Mouse (Mus musculus): ENCODE measurements around the gene Mgat4e. TPM values are rescaled to one million over a fixed set of nuclear protein-coding genes. Genes with fewer than 3 reads are reported as not detected.

The Mgat4e gene
- total and polyA plus RNA-seq, 3 experiments: 0.08 to 0.17 TPM; not detected in 1

DNA sequence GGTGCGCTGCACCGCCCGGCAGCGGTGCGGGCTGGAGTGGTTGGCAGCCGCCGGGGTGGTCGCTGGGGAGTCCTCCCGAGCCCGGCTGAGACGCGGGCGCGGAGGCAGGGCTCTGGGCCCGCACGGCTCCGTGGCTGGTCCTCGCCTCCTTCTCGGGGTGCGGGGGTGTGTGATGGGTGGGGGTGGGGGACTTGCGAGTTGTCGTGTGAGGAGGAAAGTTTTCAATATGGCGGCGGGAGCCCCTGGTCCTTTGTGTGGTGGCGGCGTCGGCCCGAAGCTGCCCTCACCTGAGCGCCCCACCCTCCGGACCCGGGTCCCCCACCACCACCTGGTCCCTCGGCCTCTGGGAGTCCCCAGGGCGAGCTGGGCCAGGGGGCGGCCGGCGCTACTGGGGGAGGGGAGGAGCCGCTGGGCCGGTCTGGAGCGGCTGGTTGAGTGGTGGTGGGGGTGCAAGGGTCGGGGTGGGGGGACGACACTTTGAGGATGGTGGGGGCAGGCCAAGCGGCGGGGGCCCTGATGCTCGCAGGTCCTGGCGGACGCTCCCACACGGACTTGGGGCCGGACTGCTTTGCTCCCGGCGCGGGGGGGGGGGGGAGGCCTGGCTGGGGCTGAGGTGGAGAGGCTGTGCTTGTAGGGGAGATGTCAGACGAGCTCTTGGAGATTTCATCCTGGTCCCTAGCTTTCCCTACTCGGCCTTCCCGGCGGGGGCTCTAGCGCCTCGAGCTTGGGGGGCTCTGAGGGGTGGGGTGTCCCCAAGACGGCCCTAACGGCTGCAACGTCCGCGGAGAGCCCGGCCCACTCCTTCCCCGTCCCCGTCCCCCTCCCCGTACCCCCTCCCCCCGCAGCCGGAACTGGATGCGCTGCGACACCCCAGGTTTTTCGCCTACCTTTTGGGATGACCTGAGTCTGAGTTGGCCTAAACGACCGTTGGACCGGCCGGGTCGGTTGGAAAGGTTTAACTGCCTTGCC is 11.6 kb upstream of the Mgat4e start:
- Histone ChIP-seq H3K4me3 (ENCODE audit: control insufficient read depth in 1 of 2, insufficient read depth in 1 of 2, low read depth in 2 of 2, low read length in 2 of 2) (peak overlapping the region; percentile 71 to 79), H3K4me1 (ENCODE audit: control insufficient read depth in 1 of 2, insufficient read depth in 2 of 2, low read length in 2 of 2) (peaks cover 9 to 26% of the 10 kb centered on the region in 2 experiments), H3K9ac (ENCODE audit: control insufficient read depth, low read depth, low read length, poor library complexity, severe bottlenecking) (peak overlapping the region; percentile 94), H3K27me3 (ENCODE audit: control insufficient read depth in 1 of 2, insufficient read depth in 2 of 2, low read length in 2 of 2) (no peaks in the 10 kb centered on the region), H3K9me3 (replicated peaks; ENCODE audit: insufficient read depth, low read length) (no peaks in the 10 kb centered on the region), H3K79me2 (ENCODE audit: control insufficient read depth, insufficient read depth, low read length, poor library complexity) (peaks cover 58% of the 10 kb centered on the region), H3K27ac (ENCODE audit: control insufficient read depth, low read depth, low read length) (peak overlapping the region; percentile 100), H3K36me3 (ENCODE audit: control insufficient read depth in 1 of 2, insufficient read depth in 2 of 2, low read length in 2 of 2) (peaks cover 1 to 28% of the 10 kb centered on the region in 2 experiments; a peak in 3 of 4 replicates)
- TF ChIP-seq ELF1 (IDR thresholded peaks at IDR 0.05; ENCODE audit: low read depth, low read length): 0 out of 2 replicates have a peak, but pooled peaks have one; percentile 10
- no peak for TF ChIP-seq RAD21 (IDR thresholded peaks at IDR 0.05; ENCODE audit: low read depth, low read length)
- TF ChIP-seq BHLHE40 (IDR thresholded peaks at IDR 0.05; ENCODE audit: borderline replicate concordance, low read depth, low read length): 0 out of 2 replicates have a peak, but pooled peaks have one; percentile 1
- TF ChIP-seq POLR2A (IDR thresholded peaks at IDR 0.05; ENCODE audit: control insufficient read depth in 1 of 2, insufficient read depth in 1 of 2, low read depth in 1 of 2, low read length in 2 of 2, poor library complexity in 1 of 2): peak in 1 of 2 experiments; percentile 30; a peak in 1 of 4 replicates
- TF ChIP-seq HCFC1 (IDR thresholded peaks at IDR 0.05; ENCODE audit: low read depth, low read length): peak; percentile 18; the same call in 1 of the 2 replicates
- TF ChIP-seq EP300 (IDR thresholded peaks at IDR 0.05; ENCODE audit: low read depth in 1 of 2, low read length in 2 of 2): peak in 1 of 2 experiments; percentile 41; a peak in 2 of 4 replicates
- peak; percentile 89 for TF ChIP-seq MYB (IDR thresholded peaks at IDR 0.05; ENCODE audit: low read depth, low read length)
- TF ChIP-seq MXI1 (IDR thresholded peaks at IDR 0.05; ENCODE audit: low read depth, low read length): no peak
- DNase-seq (ENCODE audit: low read depth, low spot score): peak; percentile 74

DNA sequence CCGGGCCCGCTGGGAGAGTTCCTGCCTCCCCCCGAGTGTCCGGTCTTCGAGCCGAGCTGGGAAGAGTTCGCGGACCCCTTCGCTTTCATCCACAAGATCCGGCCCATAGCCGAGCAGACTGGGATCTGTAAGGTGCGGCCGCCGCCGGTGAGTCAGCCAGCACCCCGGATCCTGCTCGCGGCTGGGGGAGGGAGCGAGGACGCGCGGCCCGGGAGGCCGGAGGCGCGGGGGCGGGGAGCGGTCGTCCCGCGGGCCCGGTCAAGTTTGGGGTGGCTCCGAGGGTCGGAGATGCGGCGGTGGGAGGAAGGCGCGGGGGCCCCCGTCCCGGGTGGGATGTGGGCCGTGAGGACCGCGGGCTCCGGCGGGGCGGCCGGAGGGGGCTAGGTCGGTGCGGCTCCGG is 10.9 kb upstream of the Mgat4e start:
- DNase-seq (ENCODE audit: low read depth, low spot score): peak; percentile 49
- TF ChIP-seq ZMIZ1 (IDR thresholded peaks at IDR 0.05; ENCODE audit: low read depth, low read length) (no peak), GATA1 (IDR thresholded peaks at IDR 0.05; ENCODE audit: low read depth, low read length) (no peak), MYB (IDR thresholded peaks at IDR 0.05; ENCODE audit: low read depth, low read length) (peak; percentile 1; the same call in 1 of the 2 replicates), KAT2A (conservative IDR thresholded peaks at IDR 0.05; ENCODE audit: low read depth, low read length) (no peak), ZKSCAN1 (IDR thresholded peaks at IDR 0.05; ENCODE audit: low read depth, low read length) (no peak), EP300 (IDR thresholded peaks at IDR 0.05; ENCODE audit: low read depth in 1 of 2, low read length in 2 of 2) (no peak), ETS1 (IDR thresholded peaks at IDR 0.05; ENCODE audit: low read depth, low read length) (no peak), MAX (IDR thresholded peaks at IDR 0.05; ENCODE audit: low read length) (no peak), TAL1 (IDR thresholded peaks at IDR 0.05; ENCODE audit: low read length) (no peak), POLR2AphosphoS2 (IDR thresholded peaks at IDR 0.05; ENCODE audit: low read length) (peak; percentile 2; the same call in 1 of the 2 replicates), JUND (IDR thresholded peaks at IDR 0.05; ENCODE audit: low read depth, low read length) (no peak), NELFE (IDR thresholded peaks at IDR 0.05; ENCODE audit: low read depth, low read length) (no peak), POLR2A (IDR thresholded peaks at IDR 0.05; ENCODE audit: control insufficient read depth in 1 of 2, insufficient read depth in 1 of 2, low read depth in 1 of 2, low read length in 2 of 2, poor library complexity in 1 of 2) (peak in 1 of 2 experiments; percentile 14; a peak in 1 of 4 replicates), ZC3H11A (IDR thresholded peaks at IDR 0.05; ENCODE audit: low read depth, low read length) (no peak), CHD1 (IDR thresholded peaks at IDR 0.05; ENCODE audit: low read depth, low read length) (0 out of 2 replicates have a peak, but pooled peaks have one; percentile 47), ZNF384 (IDR thresholded peaks at IDR 0.05; ENCODE audit: low read depth, low read length) (no peak), NRF1 (IDR thresholded peaks at IDR 0.05; ENCODE audit: insufficient read depth, low read depth, low read length, poor library complexity, severe bottlenecking) (no peak)
- Histone ChIP-seq H3K36me3 (ENCODE audit: control insufficient read depth in 1 of 2, insufficient read depth in 2 of 2, low read length in 2 of 2) (peaks cover 1 to 30% of the 10 kb centered on the region in 2 experiments; a peak in 3 of 4 replicates), H3K4me1 (ENCODE audit: control insufficient read depth in 1 of 2, insufficient read depth in 2 of 2, low read length in 2 of 2) (peaks cover 12 to 33% of the 10 kb centered on the region in 2 experiments), H3K27me3 (ENCODE audit: control insufficient read depth in 1 of 2, insufficient read depth in 2 of 2, low read length in 2 of 2) (no peaks in the 10 kb centered on the region), H3K9ac (ENCODE audit: control insufficient read depth, low read depth, low read length, poor library complexity, severe bottlenecking) (peak overlapping the region; percentile 94), H3K79me2 (ENCODE audit: control insufficient read depth, insufficient read depth, low read length, poor library complexity) (peaks cover 52% of the 10 kb centered on the region), H3K27ac (ENCODE audit: control insufficient read depth, low read depth, low read length) (peak overlapping the region; percentile 44), H3K9me3 (replicated peaks; ENCODE audit: insufficient read depth, low read length) (no peaks in the 10 kb centered on the region), H3K4me3 (ENCODE audit: control insufficient read depth in 1 of 2, insufficient read depth in 1 of 2, low read depth in 2 of 2, low read length in 2 of 2) (peak overlapping the region; percentile 71 to 79)

All from MEL (cell line).